Mouse (Mus musculus): ENCODE results near the gene Tspoap1.

Tspoap1 gene

DNA sequence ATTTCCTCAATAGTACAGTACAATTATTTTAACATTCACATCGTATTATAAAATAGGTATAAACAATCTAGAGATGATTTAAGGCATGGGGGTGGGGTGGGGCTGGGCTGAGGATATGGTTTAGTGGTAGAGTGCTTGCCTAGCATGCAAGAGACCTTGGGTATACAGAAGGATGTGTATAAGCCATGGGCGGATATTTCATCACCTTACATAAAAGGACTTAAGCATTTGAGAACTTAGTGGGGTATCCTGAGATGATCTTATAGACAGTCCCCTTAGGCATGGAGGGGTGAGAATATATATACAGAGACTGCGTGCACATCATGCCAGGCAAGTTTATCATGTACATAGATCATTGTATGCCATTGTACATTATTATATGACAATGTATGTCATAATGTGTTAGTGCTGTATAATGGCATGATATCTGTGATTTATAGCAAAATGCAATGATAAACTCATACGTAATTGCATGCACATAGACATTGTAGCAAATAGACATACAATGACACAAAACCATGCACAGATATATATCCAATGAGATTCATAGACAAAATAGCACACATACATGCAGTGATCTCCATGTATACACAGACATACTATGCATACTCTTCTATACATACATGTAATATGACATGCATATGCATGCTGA, 1.3 kb upstream of the Tspoap1 start:
- no peak for DNase-seq (ENCODE audit: low spot score in 2 of 2)

DNA sequence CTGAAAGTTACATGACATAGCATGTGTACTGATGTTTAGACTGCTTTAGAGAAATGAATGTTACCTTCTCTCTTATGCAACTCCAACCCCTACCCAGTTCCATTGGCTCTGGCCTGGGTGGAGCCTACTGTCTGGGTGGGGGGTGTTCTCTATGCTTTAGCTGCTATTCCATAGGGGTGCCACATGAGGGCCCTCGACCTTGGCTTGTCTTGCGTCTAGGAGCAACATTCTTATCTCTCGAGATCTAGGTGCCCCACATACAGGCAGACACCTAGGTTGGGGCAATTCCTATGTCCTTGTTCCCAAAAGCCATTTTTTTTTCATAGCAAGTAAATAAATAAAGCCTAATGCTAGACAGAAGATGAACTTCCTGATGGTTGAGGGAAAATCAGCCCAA, 734 bp upstream of the Tspoap1 start:
- DNase-seq (ENCODE audit: low spot score in 2 of 2), result no peak

DNA sequence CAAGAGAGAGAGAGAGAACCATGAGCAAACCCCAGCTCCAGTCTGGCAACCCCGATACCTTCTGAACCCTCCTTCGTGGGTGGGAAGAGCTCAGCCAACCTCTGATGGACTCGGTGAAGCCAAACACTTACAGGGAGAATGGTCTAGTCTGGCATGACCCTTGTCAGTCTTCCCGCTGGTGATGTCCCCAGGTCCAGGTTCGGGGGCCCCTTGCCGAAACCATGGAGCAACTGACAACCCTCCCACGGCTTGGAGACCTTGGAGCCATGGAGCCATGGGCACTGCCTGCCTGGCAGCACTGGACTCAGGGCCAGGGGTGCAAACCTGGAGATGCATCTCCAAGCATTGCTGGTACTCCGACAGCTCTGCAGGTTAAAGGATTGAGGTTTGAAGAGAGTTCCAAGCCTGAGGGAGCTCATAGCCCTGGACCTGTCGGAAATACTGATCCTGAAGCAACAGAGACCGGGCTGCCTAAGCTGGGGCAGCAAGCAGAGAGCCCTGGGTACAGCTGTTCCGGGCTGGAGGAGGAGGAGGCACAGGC, 910 bp downstream of the Tspoap1 start:
- no peak for DNase-seq (ENCODE audit: low spot score in 2 of 2)

DNA sequence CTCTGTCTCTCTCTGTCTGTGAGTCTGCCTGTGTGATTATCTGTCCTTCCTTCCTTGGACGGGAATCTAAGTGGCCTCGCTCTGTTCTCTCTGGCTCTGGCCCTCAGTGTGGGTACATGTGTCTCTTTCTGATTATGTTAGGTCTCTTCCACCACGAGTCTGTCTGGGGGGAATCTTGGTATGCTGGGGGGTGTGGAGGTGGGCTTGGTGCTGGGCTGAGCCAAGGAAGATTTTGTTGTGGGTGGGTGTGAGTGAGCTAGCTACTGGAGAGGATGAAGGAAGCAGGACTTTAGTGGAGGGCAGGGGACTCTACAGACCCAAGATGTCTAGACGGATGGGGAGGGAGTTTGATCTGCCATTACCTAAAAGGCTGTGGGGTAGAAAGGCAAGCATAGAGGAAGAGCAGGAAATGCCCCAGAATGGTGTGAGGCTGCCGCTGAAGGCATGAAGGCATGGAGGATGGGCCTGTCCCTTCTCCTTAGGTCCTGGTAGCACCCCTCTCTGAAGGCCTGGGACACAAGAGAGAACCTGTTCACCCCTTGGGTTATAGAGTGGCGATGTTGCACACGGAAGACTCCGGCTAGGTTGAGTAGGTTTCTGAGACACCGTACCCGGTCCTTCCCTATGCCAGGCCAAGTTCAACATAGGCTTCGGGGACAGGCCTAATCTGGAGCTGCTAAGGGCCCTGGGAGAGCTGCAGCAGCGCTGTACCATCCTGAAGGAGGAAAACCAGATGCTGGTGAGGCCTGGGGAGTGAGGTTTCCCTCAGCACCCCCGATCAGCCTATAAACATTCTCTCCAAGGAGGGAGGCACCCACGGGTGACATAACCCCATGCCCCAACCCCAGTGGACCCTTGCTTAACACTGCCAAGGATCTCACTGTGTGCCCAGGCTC, 1.7 kb downstream of the Tspoap1 start:
- no peak for DNase-seq (ENCODE audit: low spot score in 2 of 2)

DNA sequence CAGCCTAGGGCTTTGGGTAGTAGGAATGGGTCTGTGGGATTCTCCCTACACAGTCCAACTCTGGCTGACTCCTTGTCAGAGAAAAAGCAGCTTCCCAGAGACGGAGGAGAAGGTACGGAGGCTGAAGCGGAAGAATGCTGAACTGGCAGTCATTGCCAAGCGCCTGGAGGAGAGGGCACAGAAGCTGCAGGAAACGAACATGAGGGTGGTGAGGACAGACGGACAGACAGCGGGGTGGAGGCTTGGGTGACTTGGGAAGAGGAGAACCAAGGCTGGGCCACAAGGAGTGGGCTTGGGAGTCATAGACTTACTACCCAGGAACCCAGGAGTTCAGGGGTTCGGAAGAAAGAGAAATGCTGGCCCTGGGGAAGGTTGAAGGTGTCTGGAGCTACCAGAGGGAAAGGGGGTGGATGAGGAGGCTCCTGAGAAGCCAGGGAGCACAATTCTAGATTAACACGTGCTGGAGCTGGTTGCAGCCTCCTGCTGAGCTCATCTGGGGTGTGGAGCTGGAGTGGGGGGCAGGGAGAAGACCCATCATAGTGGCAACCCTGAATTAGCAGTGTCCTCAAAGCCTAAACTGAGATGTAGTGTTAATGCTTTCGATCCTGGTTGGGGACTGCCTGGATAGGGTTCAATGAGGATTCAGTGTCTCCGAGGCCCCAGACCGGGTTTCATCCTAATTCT, 2.5 kb downstream of the Tspoap1 start:
- no peak for DNase-seq (ENCODE audit: low spot score in 2 of 2)

DNA sequence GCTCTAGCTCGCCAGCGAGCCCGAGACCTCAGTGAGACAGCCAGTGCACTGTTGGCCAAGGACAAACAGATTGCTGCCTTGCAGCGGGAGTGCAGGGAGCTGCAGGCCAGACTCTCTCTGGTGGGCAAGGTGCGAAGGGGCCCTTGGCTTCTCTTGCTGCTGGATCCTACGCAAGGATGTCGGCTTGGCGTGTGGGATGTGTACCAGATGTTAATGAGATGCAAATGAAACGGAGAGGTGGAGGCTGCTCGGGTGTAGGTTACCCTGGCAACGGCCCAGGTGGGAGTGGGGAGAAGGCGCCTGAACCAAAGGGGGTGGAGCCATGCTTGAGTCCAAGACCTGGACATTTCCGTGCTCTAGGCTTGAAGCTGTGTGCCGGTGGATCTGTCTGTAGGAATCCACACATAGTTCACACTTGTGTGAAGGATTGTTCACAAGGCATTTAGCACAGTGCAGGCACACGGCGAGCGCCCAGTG, 3.2 kb downstream of the Tspoap1 start:
- DNase-seq (ENCODE audit: low spot score in 2 of 2), result no peak

DNA sequence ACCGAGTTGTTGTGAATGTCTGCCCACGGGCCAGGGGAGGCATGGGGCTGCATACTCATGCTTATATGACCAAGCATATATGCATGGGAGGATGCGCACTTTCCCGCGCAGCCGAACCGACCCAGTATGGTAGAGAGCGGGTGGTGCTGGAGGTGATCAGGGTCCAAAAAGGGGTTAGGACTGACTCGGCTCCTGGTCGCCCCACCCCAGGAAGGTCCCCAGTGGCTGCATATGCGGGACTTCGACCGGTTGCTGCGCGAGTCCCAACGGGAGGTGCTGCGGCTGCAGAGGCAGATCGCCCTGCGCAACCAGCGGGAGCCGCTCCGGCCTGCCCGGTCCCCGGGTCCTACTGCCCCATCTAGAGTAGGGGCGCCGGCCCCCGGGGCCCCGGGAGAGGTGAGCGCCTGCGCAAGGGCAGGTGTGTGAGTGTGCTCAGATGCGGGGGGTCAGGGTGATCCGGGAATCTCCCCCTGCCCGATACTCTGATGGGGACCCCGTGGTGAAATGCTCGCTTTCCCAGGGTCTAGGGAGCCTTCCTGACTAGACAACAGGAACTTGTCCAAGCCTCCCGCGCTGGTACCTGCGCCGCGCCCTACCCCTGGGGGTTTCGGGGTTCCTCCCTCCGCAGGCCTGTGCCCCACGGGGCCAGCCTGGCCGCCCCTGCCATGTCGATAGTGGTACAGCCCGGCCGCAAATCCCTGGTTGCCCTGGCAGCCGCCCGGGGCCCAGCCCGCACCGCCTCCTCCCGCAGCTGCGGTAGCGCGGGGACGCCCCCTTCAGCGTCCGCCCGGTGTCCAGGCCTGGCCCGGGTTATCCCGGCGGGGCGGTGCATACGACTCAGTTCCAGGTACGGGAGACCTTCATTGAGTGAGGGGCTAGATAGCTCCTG, 3.9 kb downstream of the Tspoap1 start:
- peak in 1 of 2 experiments; percentile 45 for DNase-seq (ENCODE audit: low spot score in 2 of 2)

DNA sequence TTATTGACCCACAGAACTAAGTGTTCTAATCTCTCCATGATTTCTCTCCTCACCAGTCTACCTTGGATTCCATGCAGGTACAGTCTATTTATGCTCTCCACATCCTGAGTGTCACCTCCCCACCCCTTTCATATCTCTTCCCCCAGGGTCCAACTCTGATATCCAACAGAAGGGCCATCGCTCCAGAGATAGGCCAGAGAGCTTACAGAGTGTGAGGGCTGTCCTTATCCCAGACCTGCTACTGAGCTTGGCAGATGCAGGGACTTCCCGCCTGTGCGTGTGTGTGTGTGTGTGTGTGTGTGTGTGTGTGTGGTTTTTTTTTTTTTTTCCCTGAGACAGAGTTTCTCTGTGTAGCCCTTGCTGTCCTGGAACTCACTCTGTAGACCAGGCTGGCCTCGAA, 8.4 kb downstream of the Tspoap1 start:
- no peak for DNase-seq (ENCODE audit: low spot score in 2 of 2)

DNA sequence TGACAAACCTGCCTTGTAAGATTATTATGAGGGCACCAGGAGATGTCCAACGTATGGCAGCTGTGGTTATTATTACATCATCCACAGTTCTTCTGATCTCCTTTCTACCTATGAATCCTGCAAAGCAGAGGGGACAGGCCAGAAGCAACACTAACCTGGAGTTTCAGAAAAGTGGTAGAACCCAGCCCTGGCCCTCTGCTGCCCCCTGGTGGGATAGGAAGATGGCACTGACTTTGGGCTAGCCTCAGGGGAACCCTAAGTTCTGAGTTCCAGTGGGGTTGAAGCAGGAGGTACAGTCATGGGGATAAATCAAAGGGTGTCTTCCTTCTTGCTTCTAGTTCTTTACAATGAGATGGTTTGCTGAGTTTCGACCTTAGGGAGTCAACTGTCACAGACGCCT, 10.6 kb downstream of the Tspoap1 start:
- DNase-seq (ENCODE audit: low spot score in 2 of 2), result peak; percentile 46 to 82

DNA sequence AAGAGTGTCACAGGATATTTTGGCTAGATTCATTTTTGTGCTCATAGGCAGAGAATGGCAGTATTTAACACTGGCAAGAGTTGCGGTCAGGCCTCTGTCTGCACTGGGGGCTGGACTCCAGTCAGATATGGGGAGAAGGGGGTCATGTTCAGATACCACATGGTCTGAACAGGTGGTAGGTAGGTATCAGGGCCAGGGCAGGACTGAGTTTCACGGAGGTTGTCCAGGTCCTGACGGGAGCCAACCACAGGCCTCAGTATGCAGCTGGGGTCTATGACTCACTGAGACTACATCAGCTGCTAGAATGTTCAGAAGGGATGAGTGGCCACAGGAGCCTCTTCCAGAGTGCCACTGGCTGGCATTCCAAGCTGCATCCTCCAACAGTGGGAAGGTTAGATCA, 12.0 kb downstream of the Tspoap1 start:
- no peak for DNase-seq (ENCODE audit: low spot score in 2 of 2)

DNA sequence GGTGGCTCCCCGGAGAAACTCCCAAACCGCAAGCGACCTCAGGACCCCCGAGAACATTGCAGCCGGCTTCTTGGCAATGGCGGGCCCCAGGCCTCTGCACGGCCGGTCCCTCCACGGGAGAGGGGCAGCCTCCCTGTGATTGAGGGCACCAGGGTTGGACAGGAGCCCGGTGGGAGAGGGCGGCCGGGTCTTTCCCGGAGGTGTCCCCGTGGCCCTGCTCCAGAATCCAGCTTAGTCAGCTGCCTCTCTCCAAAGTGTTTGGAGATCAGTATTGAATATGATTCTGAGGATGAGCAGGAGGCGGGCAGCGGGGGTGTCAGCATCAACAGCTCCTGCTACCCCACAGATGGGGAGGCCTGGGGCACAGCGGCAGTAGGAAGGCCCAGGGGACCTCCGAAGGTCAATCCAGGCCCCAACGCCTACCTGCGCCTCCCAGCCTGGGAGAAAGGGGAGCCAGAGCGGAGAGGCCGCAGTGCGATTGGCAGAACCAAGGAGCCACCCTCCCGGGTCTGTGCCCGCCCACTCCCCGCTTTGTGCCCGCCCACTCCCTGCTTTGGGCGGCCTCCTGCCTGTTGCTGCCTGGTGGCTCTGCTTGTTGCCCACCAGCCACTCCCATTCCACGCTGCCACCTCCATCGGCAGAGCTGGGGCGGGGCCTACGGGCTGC, 17.9 kb downstream of the Tspoap1 start:
- DNase-seq (ENCODE audit: low spot score in 2 of 2), result peak; percentile 36 to 56

DNA sequence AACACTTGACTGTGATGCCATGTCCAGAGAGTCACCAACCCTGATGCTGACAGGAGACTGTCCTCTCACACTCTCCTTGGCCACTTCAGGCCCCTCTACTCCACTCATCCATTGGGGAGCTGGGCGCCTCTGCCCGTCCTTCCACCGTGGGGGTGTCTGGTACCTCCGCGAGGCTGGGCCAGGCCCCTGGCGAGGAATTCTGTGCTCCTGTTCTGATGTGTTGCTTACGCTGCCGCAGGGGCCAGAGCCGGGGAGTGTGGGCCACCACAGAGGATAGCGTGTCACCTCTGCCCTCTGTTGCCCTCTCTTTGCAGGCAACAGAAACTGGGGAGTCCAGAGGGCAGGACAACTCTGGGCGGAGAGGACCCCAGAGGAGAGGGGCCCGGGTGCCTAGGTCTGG, 18.6 kb downstream of the Tspoap1 start:
- no peak for DNase-seq (ENCODE audit: low spot score in 2 of 2)

DNA sequence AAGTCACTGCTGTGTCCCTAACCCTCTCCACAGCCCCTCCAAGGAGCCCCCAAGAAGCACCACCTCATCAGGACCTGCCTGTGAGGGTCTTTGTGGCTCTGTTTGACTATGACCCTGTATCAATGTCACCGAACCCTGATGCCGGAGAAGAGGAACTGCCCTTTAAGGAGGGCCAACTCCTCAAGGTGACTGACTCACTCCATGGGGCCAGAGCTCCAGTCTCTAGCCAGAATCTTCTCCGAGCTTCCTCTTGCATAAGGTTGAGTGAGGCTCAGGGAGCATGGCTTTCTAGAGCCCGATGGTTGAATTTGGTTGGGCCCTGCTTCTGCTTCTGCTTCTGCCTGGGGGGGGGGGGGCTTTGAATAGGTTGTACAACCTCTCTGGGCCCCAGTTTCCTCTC, 19.1 kb downstream of the Tspoap1 start:
- DNase-seq (ENCODE audit: low spot score in 2 of 2), result no peak

DNA sequence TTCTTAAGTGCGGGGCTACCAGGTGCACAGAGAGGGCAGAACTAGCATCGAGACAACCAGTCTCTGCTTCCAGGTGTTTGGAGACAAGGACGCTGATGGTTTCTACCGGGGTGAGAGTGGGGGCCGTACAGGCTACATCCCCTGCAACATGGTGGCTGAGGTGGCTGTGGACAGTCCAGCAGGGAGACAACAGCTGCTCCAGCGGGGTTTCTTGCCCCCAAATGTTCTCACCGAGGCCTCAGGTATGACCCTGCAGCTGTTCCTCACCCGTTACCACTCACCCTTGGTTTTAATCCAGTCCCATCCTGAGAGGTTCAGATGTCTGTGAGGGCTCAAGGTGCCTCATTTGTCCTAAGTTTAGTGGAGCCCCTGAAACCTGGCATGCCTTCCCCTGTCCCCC, 19.8 kb downstream of the Tspoap1 start:
- DNase-seq (ENCODE audit: low spot score in 2 of 2), result no peak

DNA sequence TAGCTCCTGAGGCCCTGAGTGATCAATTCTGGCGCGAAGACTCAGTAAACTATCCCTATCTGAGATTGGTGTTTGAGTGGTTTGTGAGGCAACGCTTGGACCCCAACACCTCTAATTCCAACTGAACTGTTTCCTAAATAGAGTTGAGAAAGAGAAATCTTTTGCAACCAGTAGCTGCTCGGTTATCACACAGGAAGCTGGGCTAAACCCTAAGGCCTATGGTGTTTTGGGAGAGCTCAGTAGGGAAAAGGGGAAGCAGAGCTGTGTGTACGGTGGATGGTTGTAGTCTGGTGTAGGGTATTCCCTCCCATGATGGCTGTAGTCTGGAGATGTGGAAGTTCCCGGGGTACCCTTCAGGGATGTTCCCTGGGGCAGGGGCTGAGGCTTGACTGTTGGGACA, 29.7 kb downstream of the Tspoap1 start:
- no peak for DNase-seq (ENCODE audit: low spot score in 2 of 2)

DNA sequence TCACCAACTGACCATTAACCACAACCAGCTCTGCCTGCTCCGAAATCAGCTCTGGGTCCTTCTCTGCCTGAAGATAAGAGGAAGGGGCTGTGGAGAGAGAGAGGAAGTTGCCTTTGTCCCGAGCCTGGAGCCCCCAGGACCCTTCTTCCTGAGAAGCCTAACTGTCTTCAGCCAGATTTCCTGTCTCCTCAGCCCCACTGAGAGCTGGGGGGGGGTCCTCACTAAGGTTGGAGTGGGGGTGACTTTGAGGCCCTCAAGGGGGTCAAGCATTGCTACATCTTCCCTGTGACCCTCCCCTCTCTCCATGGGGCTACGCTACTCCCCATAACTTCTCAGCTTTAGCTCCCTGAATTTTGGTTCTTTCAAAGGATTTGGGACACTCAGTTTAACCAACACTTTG, 33.1 kb downstream of the Tspoap1 start, which contains the start of gene Mpo:
TSS of gene Mpo (plus strand) at position 122 of the 400 bp plus-strand sequence.
- no peak for DNase-seq (ENCODE audit: low spot score in 2 of 2)

DNA sequence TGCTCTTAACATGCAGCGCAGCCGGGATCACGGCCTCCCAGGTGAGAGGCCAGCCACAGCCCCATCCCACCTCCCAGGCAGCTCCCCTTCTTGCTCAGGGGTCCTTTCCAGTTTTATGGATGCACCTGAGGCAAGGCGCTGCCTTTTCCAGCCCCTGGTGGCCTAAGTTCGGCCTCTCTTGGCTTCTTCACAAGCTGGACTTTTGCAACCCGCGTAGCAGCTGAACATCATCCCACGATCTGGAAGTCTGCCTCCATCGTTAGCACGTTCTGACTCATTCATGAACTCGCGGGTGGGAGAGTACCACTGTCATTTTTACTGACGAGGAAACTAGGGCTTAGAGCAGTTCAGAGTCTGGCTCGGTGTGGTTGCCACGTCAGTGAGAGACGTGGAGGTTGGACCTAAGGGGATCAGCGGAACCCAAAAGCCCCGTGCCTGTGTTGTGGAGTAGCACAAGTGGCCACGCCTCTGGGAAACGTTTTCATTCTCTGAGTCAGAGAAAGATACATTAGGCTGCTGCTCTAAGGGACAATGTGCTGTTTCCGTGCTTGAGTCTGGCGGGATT, 41.5 kb downstream of the Tspoap1 start:
- DNase-seq (ENCODE audit: low spot score in 2 of 2), result peak in 1 of 2 experiments; percentile 60

DNA sequence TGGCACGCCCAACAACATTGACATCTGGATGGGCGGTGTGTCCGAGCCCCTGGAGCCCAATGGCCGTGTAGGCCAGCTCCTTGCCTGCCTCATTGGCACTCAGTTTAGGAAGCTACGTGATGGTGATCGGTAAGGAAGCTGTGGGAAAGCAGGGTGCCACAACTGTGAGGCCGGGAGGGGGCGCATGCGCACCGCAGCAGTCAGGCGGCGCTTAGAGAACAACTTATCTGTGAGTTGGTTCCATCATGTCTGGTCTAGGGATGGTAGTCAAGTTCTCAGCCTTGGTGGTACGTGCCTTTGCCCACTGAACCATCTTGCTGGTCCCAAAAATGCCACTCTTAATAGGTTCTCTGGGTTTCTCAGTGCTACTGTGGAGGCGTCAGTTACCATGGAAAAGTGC, 42.3 kb downstream of the Tspoap1 start:
- DNase-seq (ENCODE audit: low spot score in 2 of 2), result no peak

DNA sequence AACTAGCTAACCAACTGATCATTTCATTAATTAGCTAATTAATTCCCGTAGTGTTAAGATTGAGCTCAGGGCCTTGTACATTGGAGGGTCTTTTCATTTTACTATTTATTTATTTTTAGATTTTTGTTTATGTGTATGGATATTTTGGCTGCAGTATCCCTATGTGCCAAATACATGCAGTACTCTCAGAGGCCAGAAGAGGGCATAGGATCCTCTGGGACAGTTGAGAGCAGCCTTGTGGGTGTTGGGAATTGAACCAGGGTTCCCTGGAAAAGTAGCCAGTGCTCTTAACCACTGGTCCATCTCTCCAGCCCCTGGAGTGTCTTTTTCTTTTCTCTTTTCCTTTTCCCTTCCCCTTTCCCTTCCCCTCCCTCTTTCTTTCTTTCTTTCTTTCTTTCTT, 45.1 kb downstream of the Tspoap1 start:
- no peak for DNase-seq (ENCODE audit: low spot score in 2 of 2)

DNA sequence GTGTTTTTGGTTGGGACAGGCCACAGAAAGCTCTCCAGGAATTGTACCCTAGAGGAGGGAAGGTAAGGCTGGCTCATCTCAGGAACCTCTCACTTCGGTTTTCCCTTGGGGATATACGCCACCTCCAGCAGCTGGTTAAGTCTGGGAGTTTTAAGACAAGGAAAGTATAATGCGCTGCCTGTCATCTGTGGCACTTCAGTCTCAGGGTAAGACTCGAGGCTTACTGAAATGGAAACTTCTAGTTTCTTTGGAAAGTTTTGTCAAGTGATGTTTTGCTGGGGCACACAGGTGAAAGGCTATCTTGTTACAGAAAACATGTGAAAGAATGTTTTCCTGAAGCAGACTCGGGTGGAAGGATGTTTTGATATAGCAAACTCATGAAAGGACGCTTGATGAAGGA, 47.1 kb downstream of the Tspoap1 start:
- DNase-seq (ENCODE audit: low spot score in 2 of 2), result no peak
